Mouse (Mus musculus) lung, adult 2 months (tissue): Measurements from ENCODE around the gene Mboat2. TPM values are rescaled to one million over a fixed set of nuclear protein-coding genes. Genes with fewer than 3 reads are reported as not detected.

Experiments used
- DNase-seq: peaks from one replicate; pipeline ENCODE4 v3.0.0; 2022
- H3K4me1 ChIP-seq: fragments of 200-500 bp; 2 replicates; pipeline ENCODE4 v1.6.1; 2011; ENCODE audit warnings: low read length; ENCODE audit not compliant: control insufficient read depth, insufficient read depth
- H3K4me3 ChIP-seq: fragments of 200-500 bp; replicated peaks from 2 replicates; pipeline ENCODE3; 2011; ENCODE audit warnings: low read depth, mild to moderate bottlenecking, control low read depth, low read length; ENCODE audit errors: extremely low read depth
- CTCF ChIP-seq: fragments of 200-500 bp; IDR thresholded peaks from 2 replicates; pipeline ENCODE4 v1.5.1; 2011; ENCODE audit warnings: mild to moderate bottlenecking, low read length, control low read depth; ENCODE audit not compliant: insufficient read depth
- POLR2A ChIP-seq: fragments of 200-500 bp; IDR thresholded peaks from 2 replicates; pipeline ENCODE4 v1.6.1; 2011; ENCODE audit warnings: low read depth, mild to moderate bottlenecking, control low read depth, low read length, borderline replicate concordance; ENCODE audit errors: extremely low read depth
- WGBS: fragments of 180-500 bp; shearing (Covaris S2); methylation state at CpG from one replicate; pipeline ENCODE4 v1.1.7; 2018; 5-methylcytosine and 5-hydroxymethylcytosine counted together
- polyA plus RNA-seq: library from polyadenylated mRNA; depleted of rRNA; stranded (reverse); fragments of >200 nt; gene quantifications from 2 replicates; pipeline ENCODE4 v1.2.3, GENCODE M21; 2012

Mboat2 gene
- polyA plus RNA-seq, 1 experiment, result 4.0 TPM

GRCm38 (mm10) chr12:24930760-24931159 is 100.1 kb downstream of the Mboat2 start:
- TF ChIP-seq POLR2A (no peak), CTCF (no peak)
- no peak for DNase-seq
- H3K4me3 ChIP-seq, result no peak overlapping the region
- WGBS, result 60% methylated on average over 3 of the region's 3 CpGs
- H3K4me1 ChIP-seq, result no peaks in the 10 kb centered on the region

- TF ChIP-seq CTCF (no peak), POLR2A (no peak)
- WGBS, result 76% methylated on average over 6 of the region's 6 CpGs
- no peak for DNase-seq
- Histone ChIP-seq H3K4me1 (no peaks in the 10 kb centered on the region), H3K4me3 (no peak overlapping the region)
Observed at GRCm38 (mm10) chr12:24932120-24932519, 101.4 kb downstream of the Mboat2 start.

GRCm38 (mm10) chr12:24933206-24933775 is 102.6 kb downstream of the Mboat2 start:
- DNase-seq, result no peak
- TF ChIP-seq CTCF (no peak), POLR2A (no peak)
- WGBS, result 86% methylated on average over 1 of the region's 1 CpGs
- H3K4me1 ChIP-seq, result no peaks in the 10 kb centered on the region
- no peak overlapping the region for H3K4me3 ChIP-seq

GRCm38 (mm10) chr12:24933996-24934395 is 103.3 kb downstream of the Mboat2 start:
- 78% methylated on average over 3 of the region's 3 CpGs for WGBS
- no peak for DNase-seq
- H3K4me1 ChIP-seq, result no peaks in the 10 kb centered on the region
- TF ChIP-seq CTCF, result no peak
- TF ChIP-seq POLR2A, result no peak
- no peak overlapping the region for H3K4me3 ChIP-seq

- H3K4me1 ChIP-seq, result no peaks in the 10 kb centered on the region
- no peak for TF ChIP-seq CTCF
- TF ChIP-seq POLR2A, result no peak
- H3K4me3 ChIP-seq, result no peak overlapping the region
- DNase-seq, result no peak
- 54% methylated on average over 1 of the region's 1 CpGs for WGBS
Observed at GRCm38 (mm10) chr12:24936281-24936680, 105.6 kb downstream of the Mboat2 start.

GRCm38 (mm10) chr12:24939372-24939771 is 108.7 kb downstream of the Mboat2 start:
- TF ChIP-seq CTCF (no peak), POLR2A (no peak)
- no peak for DNase-seq
- 95% methylated on average over 8 of the region's 8 CpGs for WGBS
- no peaks in the 10 kb centered on the region for H3K4me1 ChIP-seq
- H3K4me3 ChIP-seq, result no peak overlapping the region

- TF ChIP-seq POLR2A, result no peak
- TF ChIP-seq CTCF, result no peak
- WGBS, result 69% methylated on average over 9 of the region's 9 CpGs
- Histone ChIP-seq H3K4me1 (no peaks in the 10 kb centered on the region), H3K4me3 (no peak overlapping the region)
- DNase-seq, result no peak
Observed at GRCm38 (mm10) chr12:24942619-24943287, 112.1 kb downstream of the Mboat2 start.

- 80% methylated on average over 4 of the region's 4 CpGs for WGBS
- H3K4me1 ChIP-seq, result no peaks in the 10 kb centered on the region
- no peak overlapping the region for H3K4me3 ChIP-seq
- TF ChIP-seq POLR2A (no peak), CTCF (no peak)
- DNase-seq, result no peak
Observed at GRCm38 (mm10) chr12:24943427-24943826, 112.7 kb downstream of the Mboat2 start.

- no peaks in the 10 kb centered on the region for H3K4me1 ChIP-seq
- no peak overlapping the region for H3K4me3 ChIP-seq
- no peak for DNase-seq
- TF ChIP-seq POLR2A, result no peak
- TF ChIP-seq CTCF, result no peak
- 91% methylated on average over 7 of the region's 7 CpGs for WGBS
Observed at GRCm38 (mm10) chr12:24944597-24944996, 113.9 kb downstream of the Mboat2 start.

GRCm38 (mm10) chr12:24947065-24947464 is 116.4 kb downstream of the Mboat2 start:
- WGBS, result 79% methylated on average over 14 of the region's 14 CpGs
- Histone ChIP-seq H3K4me3 (no peak overlapping the region), H3K4me1 (no peaks in the 10 kb centered on the region)
- TF ChIP-seq CTCF, result no peak
- TF ChIP-seq POLR2A, result no peak
- DNase-seq, result no peak
